Mouse (Mus musculus) midbrain, embryonic 10.5 days (tissue): Measurements from ENCODE around the gene Foxi2. TPM values are rescaled to one million over a fixed set of nuclear protein-coding genes. Genes with fewer than 3 reads are reported as not detected.

Source experiments
- DNase-seq: peaks from one replicate; pipeline ENCODE4 v3.0.0-alpha.2; 2017; ENCODE audit warnings: low spot score
- H3K27ac ChIP-seq: fragments of 300-500 bp; sonication (generic); replicated peaks from 2 replicates; pipeline ENCODE4 v1.5.1; 2016; ENCODE audit warnings: mild to moderate bottlenecking
- H3K27me3 ChIP-seq: fragments of 300-500 bp; sonication (generic); 2 replicates; pipeline ENCODE4 v1.6.1; 2016; ENCODE audit warnings: low read depth, mild to moderate bottlenecking; ENCODE audit not compliant: poor library complexity, severe bottlenecking
- H3K36me3 ChIP-seq: fragments of 300-500 bp; sonication (generic); 2 replicates; pipeline ENCODE4 v1.6.1; 2016; ENCODE audit warnings: mild to moderate bottlenecking, moderate library complexity
- H3K4me1 ChIP-seq: fragments of 300-500 bp; sonication (generic); 2 replicates; pipeline ENCODE4 v1.6.1; 2016
- H3K4me3 ChIP-seq: fragments of 300-500 bp; sonication (generic); 2 replicates; pipeline ENCODE4 v1.5.1; 2016; ENCODE audit warnings: mild to moderate bottlenecking, moderate library complexity
- H3K9me3 ChIP-seq: fragments of 300-500 bp; sonication (generic); replicated peaks from 2 replicates; pipeline ENCODE4 v1.6.1; 2016; ENCODE audit warnings: mild to moderate bottlenecking
- WGBS: fragments of 180-500 bp; shearing (Covaris S2); methylation state at CpG from one replicate; pipeline ENCODE4 v1.1.7; 2016; 5-methylcytosine and 5-hydroxymethylcytosine counted together
- polyA plus RNA-seq: library from polyadenylated mRNA; unstranded; fragments of >200 nt; fragmentation: Nextera tagmentation; extraction: Ambion mirVana; gene quantifications from 2 replicates; pipeline ENCODE4 v1.2.1, GENCODE M21; 2016

Gene Foxi2
- polyA plus RNA-seq: 1.8 and 3.8 TPM in 2 replicates

GRCm38 (mm10) chr7:135410237-135410965 lies at the start of gene Foxi2:
Gene Foxi2, plus strand, starts transcription at chr7:135410308.
- H3K36me3 ChIP-seq: no peaks in the 10 kb centered on the region
- H3K4me1 ChIP-seq: peaks cover 11% of the 10 kb centered on the region
- no peaks in the 10 kb centered on the region for H3K9me3 ChIP-seq
- 3% methylated on average over 51 of the region's 51 CpGs for WGBS
- H3K27ac ChIP-seq: no peak within 1 kb of the TSS; the same call in 1 of the 2 replicates
- peak within 1 kb of the TSS; percentile 49 for H3K4me3 ChIP-seq
- peak; percentile 33 for DNase-seq
- H3K27me3 ChIP-seq: peaks cover 79% of the 10 kb centered on the region

- Histone ChIP-seq H3K27me3 (no peaks in the 10 kb centered on the region), H3K4me3 (no peak overlapping the region), H3K27ac (no peak overlapping the region), H3K36me3 (no peaks in the 10 kb centered on the region), H3K9me3 (no peaks in the 10 kb centered on the region), H3K4me1 (no peaks in the 10 kb centered on the region)
- WGBS: 93% methylated on average over 5 of the region's 5 CpGs
- DNase-seq: no peak
These were observed 45.5 kb upstream of the Foxi2 start for GRCm38 (mm10) chr7:135364606-135365005.

- whole genome bisulfite sequencing: 93% methylated on average over 13 of the region's 13 CpGs
- Histone ChIP-seq H3K27ac (no peak overlapping the region), H3K4me1 (no peaks in the 10 kb centered on the region), H3K9me3 (no peaks in the 10 kb centered on the region), H3K27me3 (peaks cover 24% of the 10 kb centered on the region), H3K4me3 (no peak overlapping the region), H3K36me3 (no peaks in the 10 kb centered on the region)
- no peak for DNase-seq
These were observed 34.1 kb upstream of the Foxi2 start for GRCm38 (mm10) chr7:135376048-135376447.

GRCm38 (mm10) chr7:135376932-135377331 lies 33.2 kb upstream of the Foxi2 start:
- H3K4me1 ChIP-seq: no peaks in the 10 kb centered on the region
- DNase-seq: no peak
- 65% methylated on average over 5 of the region's 5 CpGs for WGBS
- no peak overlapping the region for H3K4me3 ChIP-seq
- H3K9me3 ChIP-seq: no peaks in the 10 kb centered on the region
- H3K36me3 ChIP-seq: no peaks in the 10 kb centered on the region
- peaks cover 31% of the 10 kb centered on the region for H3K27me3 ChIP-seq
- H3K27ac ChIP-seq: no peak overlapping the region

- no peak for DNase-seq
- H3K27ac ChIP-seq: no peak overlapping the region
- H3K36me3 ChIP-seq: no peaks in the 10 kb centered on the region
- peaks cover 36% of the 10 kb centered on the region for H3K27me3 ChIP-seq
- no peak overlapping the region for H3K4me3 ChIP-seq
- H3K4me1 ChIP-seq: no peaks in the 10 kb centered on the region
- no peaks in the 10 kb centered on the region for H3K9me3 ChIP-seq
- 89% methylated on average over 5 of the region's 5 CpGs for WGBS
These were observed 31.8 kb upstream of the Foxi2 start for GRCm38 (mm10) chr7:135378331-135378730.

- WGBS: 71% methylated on average over 3 of the region's 3 CpGs
- peaks cover 72% of the 10 kb centered on the region for H3K27me3 ChIP-seq
- H3K4me1 ChIP-seq: peaks cover 18% of the 10 kb centered on the region
- no peaks in the 10 kb centered on the region for H3K36me3 ChIP-seq
- DNase-seq: no peak
- H3K9me3 ChIP-seq: peaks cover 11% of the 10 kb centered on the region; the same call in 1 of the 2 replicates
- H3K27ac ChIP-seq: no peak overlapping the region
- no peak overlapping the region for H3K4me3 ChIP-seq
These were observed 21.1 kb upstream of the Foxi2 start for GRCm38 (mm10) chr7:135389039-135389438.

GRCm38 (mm10) chr7:135392949-135393542 lies 17.1 kb upstream of the Foxi2 start:
- 10% methylated on average over 5 of the region's 5 CpGs for WGBS
- Histone ChIP-seq H3K4me1 (peaks cover 24% of the 10 kb centered on the region), H3K27me3 (peaks cover 96% of the 10 kb centered on the region), H3K36me3 (no peaks in the 10 kb centered on the region), H3K4me3 (no peak overlapping the region), H3K9me3 (no peaks in the 10 kb centered on the region), H3K27ac (no peak overlapping the region)
- peak; percentile 46 for DNase-seq

GRCm38 (mm10) chr7:135394436-135394835 lies 15.7 kb upstream of the Foxi2 start:
- Histone ChIP-seq H3K9me3 (no peaks in the 10 kb centered on the region), H3K27ac (no peak overlapping the region), H3K4me1 (peaks cover 27% of the 10 kb centered on the region), H3K27me3 (peaks cover 96% of the 10 kb centered on the region), H3K36me3 (no peaks in the 10 kb centered on the region), H3K4me3 (no peak overlapping the region)
- DNase-seq: peak; percentile 12
- WGBS: 87% methylated on average over 3 of the region's 3 CpGs

GRCm38 (mm10) chr7:135395242-135395641 lies 14.9 kb upstream of the Foxi2 start:
- Histone ChIP-seq H3K36me3 (no peaks in the 10 kb centered on the region), H3K27ac (no peak overlapping the region), H3K9me3 (no peaks in the 10 kb centered on the region), H3K4me3 (no peak overlapping the region), H3K27me3 (peaks cover 96% of the 10 kb centered on the region), H3K4me1 (peaks cover 27% of the 10 kb centered on the region)
- no peak for DNase-seq

GRCm38 (mm10) chr7:135397096-135397495 lies 13.0 kb upstream of the Foxi2 start:
- H3K9me3 ChIP-seq: no peaks in the 10 kb centered on the region
- H3K36me3 ChIP-seq: no peaks in the 10 kb centered on the region
- WGBS: 87% methylated on average over 6 of the region's 6 CpGs
- peaks cover 27% of the 10 kb centered on the region for H3K4me1 ChIP-seq
- no peak overlapping the region for H3K27ac ChIP-seq
- H3K27me3 ChIP-seq: peaks cover 96% of the 10 kb centered on the region
- DNase-seq: no peak
- H3K4me3 ChIP-seq: no peak overlapping the region

GRCm38 (mm10) chr7:135397874-135398273 lies 12.2 kb upstream of the Foxi2 start:
- WGBS: 62% methylated on average over 5 of the region's 5 CpGs
- Histone ChIP-seq H3K27me3 (peaks cover 98% of the 10 kb centered on the region), H3K9me3 (no peaks in the 10 kb centered on the region), H3K4me3 (no peak overlapping the region), H3K27ac (no peak overlapping the region), H3K4me1 (peaks cover 20% of the 10 kb centered on the region), H3K36me3 (no peaks in the 10 kb centered on the region)
- DNase-seq: no peak

GRCm38 (mm10) chr7:135403416-135403815 lies 6.7 kb upstream of the Foxi2 start:
- no peak overlapping the region for H3K27ac ChIP-seq
- no peaks in the 10 kb centered on the region for H3K36me3 ChIP-seq
- DNase-seq: peak; percentile 75
- 15% methylated on average over 5 of the region's 5 CpGs for WGBS
- peaks cover 91% of the 10 kb centered on the region for H3K27me3 ChIP-seq
- H3K4me3 ChIP-seq: no peak overlapping the region
- H3K4me1 ChIP-seq: no peaks in the 10 kb centered on the region
- H3K9me3 ChIP-seq: no peaks in the 10 kb centered on the region

GRCm38 (mm10) chr7:135406761-135407160 lies 3.3 kb upstream of the Foxi2 start:
- WGBS: 74% methylated on average over 3 of the region's 3 CpGs
- H3K4me3 ChIP-seq: no peak overlapping the region
- no peaks in the 10 kb centered on the region for H3K9me3 ChIP-seq
- DNase-seq: no peak
- H3K4me1 ChIP-seq: peaks cover 11% of the 10 kb centered on the region
- peaks cover 88% of the 10 kb centered on the region for H3K27me3 ChIP-seq
- H3K36me3 ChIP-seq: no peaks in the 10 kb centered on the region
- no peak overlapping the region for H3K27ac ChIP-seq
